Mouse (Mus musculus) adrenal gland, adult 8-10 months (tissue): Measurements from ENCODE around the gene Actg1. TPM values are rescaled to one million over a fixed set of nuclear protein-coding genes. Genes with fewer than 3 reads are reported as not detected.

ENCODE experiments used
- DNase-seq: peaks from one replicate; pipeline ENCODE4 v3.0.0; 2022
- microRNA-seq, 2 experiments: library from miRNA; unstranded; fragments of <30 nt; microRNA quantifications; one replicate each; pipeline ENCODE4 v1.2.0; 2022
- total RNA-seq, 4 experiments: library from RNA; stranded (reverse); gene quantifications; 2 replicates each; pipeline ENCODE4 v1.2.4; 2022

The Actg1 gene
- total RNA-seq, 4 experiments from 2014 or later: 1,100 to 1,474 (median 1,219) TPM

DNA sequence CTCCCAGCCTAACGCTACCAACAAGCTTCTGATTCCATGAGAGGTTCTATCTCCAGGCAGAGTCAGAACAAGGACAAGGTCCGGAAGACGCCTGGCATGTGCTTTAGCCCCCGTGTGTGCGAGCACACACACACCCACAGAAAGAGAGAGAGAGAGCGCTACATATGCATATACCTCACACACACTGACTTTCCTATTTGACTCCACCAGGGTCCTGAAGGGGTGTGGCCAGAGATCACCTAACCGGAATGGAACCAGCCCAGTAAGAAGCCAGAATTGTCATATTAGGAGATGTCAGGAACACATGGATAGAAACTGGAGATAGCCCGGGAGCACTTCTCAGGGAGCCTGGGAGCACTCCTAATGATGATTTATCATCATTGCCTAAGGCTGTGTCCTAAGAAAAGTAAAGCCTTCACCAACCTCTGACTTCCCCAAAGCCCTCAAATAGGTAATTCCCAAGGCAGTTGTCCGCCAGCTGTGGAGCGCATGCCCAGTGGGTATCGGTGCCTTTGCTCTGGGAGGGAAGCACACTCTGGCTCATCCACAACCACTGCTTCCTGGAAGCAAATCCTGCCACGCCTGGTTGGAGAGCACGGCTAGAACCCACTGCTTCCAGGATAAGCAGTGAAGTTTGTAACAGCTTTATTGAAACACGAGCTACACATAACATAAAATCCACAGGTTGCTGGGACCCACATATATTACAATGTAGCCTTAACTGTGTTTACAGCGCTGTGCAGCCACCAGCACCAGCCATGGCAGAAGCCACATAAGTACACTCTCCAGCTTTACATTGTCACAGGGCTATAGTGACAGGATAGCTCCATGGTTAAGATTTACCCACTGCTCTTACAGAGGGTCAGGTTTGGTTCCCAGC, 39.7 kb downstream of the Actg1 start:
- peak; percentile 1 for DNase-seq

DNA sequence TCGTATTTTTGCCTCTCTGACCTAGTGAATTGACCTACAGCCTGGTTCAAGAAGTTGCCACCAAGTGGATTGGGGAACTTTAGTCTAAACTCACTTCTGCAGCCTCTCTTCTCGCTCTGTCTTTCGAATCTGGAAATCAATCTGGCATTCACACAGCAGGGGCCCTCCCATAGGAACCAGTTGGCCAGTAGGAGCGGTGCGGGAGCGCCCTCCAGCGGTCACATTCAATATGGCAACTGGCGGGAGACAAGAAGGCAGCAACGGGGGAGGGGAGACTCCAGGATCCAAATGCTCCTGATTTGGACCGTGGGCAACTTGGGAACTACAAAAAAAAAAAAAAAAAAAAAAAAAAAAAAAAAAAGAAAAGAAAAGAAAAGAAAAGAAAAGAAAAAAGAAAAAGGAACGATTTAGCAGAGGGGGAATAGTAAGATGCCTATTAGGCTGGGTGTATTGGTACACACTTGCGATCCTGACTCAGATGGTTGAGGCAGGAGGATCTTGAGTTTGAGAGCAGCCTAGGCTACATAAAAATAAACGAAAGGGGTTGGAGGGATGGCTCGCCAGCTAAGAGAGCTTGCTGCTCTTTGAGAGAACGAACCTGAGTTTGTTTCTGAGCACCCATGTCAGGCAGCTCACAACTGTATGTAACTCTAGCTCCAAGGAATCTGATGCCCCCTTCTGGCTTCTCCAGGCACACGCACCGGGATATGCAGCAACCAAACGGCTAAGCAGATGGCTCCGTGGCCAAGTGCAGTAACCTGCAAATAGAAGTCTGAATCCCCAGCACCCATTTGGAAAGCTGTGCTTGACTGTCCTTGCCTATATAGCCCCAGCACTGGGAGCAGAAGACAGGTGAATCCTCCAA, 40.5 kb downstream of the Actg1 start:
- DNase-seq: peak; percentile 91

GRCm38 (mm10) chr11:120307132-120307413, 41.3 kb downstream of the Actg1 start:
- peak; percentile 10 for DNase-seq

DNA sequence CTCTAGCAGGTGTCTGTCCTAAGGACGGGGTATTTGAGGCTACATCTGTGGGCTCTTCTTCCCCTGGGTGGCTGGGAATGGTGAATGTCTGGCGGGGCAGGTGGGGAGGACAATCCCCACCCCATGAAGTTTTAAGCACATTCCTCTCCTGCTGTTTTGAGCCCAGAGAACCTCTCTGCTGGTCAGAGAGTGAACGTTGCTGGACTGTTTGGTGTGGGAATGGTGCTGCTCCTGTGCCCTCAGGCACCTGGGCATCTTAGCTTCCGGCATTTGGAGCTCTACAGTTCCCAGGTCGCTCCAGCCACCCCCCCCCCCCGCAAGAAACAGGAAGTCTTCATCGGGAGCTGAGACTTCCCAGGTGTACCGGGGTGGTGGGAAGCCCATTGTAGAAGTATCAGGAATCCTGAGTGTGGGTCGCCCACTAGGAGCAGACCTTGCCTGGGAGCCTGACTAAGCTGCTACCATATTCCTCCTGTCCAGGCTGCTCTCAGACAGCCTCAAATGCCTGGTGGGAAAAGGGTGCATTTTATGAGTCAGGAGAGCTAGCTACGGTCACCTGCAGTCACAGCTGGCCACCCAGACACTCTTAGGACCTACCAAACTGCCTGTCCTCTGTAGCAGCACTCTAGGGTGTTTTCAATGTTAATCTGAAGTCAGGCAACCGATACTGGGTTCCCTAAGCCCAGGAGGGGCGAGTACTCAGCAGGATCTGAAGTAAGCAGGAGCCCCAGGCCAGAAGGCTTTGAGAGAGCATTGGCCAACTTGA, 41.8 kb downstream of the Actg1 start:
- DNase-seq: no peak

GRCm38 (mm10) chr11:120305535-120306365, 42.6 kb downstream of the Actg1 start:
- DNase-seq: no peak

DNA sequence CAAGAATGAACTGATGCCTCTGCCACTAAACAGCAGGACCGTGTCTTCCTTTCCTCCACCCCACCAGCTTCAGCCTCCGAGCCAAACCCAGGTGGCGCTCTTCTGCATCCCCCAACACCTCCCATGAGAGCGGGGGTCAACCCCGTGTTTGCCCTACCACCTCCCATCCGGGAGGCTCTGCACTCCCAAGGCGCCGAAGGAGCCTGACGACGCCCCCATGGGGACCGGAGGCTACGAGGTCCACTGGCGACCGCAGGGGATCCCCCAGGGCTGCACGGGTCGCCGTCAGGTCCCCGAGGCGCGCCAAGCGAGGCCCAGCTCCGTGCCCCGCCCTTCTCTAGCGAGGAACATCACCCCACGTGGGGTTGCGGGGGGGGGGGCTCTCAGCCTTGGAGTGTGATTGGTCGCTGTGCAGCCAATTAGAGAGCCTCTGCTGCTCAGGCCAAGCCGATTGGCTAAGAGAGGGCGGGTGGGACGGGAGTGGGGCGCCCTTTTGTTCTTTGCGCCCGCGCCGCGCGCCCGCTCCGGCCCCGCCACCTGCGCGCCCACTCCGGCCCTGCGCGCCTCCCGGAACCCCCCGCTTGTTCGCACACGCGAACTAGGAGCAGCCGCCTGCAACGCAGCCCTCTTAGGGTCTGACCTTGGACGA, 43.3 kb downstream of the Actg1 start:
- peak; percentile 82 for DNase-seq

DNA sequence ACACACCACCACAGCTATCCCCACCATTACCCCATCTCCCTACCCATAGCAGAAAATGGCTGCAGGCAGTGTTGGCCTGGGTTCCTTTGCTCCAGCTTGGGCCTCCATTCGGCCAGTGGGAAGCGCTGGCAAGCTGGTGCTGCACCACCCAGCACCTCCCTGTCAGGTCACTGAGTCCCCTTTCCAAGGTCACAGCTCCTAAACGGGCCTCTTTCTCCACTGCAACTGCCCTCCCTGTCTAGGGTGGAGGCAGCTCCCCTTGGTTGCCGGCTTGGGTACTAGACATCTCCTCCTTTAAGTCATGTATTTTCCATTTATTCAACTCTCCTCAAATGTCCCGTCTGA, 44.0 kb downstream of the Actg1 start:
- DNase-seq: no peak

DNA sequence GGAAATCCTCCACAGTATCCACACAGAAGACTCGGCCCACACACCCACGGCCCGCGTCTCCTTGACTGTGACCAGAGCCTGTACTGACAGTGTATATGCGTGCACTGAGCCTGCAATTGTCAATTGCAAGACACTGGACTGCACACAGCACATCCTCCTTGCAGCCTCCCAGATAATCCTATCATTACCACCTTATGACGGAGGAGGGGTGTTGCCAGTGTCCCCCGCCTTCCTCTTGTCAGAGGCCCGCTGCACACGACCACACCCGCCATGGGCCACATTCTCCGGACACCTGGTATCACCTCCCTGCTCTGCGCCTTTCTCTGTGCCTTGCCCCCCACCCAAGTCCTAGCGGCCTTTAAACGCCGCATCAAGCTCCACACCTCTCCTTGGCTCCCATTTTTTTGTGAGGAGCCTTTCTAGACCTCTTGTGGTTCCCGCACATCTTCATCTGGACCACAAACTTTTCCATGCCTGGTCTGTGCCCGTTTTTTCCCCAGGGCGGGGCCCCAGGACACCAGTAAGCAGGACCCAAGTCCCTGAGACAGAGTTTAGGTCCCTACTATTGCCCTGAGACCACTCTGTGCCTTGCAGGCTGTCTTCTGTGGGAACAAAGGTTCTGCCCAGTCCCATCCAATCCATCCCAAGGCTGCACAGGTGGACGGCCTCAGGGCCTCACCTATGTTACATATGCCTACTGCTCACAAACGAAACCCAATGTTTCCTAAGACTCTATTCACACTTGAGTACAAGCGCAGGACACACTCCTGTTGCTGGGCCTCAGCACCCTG, 44.6 kb downstream of the Actg1 start:
- DNase-seq: no peak

DNA sequence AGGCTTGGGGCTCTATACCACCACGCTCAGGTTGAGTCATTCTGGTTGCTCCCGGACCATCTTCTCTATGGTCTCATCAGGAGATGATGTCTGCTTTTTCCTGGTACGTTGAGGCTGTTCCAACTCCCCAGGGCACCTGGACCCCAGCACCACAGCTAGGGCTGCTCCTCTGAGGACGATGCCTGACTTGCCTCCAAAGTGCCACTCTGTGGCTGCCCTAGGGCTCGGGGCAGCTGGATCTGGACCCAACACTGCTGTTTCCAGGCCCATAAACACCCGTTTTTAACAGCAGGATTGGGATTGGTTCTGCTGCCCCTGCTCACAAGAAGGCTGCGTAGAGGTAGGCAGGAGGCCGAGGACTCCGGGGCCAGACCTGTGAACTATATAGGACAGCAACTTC, 45.2 kb downstream of the Actg1 start:
- DNase-seq: no peak

- no peak for DNase-seq
Observed at GRCm38 (mm10) chr11:120299484-120299883, 48.9 kb downstream of the Actg1 start.

DNA sequence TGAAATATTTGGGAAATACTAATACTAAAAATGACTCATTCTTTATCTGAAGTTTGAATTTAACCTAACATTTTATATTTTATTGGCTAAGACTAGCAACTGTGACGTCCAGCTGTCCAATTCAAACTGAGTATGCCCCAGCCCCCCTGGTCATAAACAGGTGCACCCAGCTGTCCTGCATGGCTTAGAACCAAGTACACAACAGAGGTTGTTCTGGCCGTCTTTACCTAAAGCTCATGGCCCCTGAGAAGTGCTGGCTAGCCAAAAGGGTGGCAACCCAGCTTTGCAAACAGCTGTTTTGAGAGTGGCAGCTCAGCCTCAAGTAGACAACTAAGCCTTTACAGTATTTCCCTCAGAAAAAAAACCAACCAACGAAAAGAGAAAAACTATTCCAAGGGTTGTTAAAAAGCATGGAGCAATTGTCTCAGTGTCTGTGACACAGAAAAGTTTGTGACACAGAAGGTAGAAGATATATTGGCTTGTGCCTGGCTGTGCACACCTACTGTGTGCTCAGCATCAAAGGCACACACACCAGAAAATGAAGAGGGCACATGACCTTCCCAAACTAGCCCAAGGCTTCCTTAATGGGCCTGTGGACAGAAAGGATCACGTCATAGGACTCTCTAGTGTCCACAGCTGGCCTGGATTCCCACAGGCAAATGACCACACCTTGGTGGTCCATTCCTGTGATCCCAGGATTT, 49.8 kb downstream of the Actg1 start:
- DNase-seq: no peak

DNA sequence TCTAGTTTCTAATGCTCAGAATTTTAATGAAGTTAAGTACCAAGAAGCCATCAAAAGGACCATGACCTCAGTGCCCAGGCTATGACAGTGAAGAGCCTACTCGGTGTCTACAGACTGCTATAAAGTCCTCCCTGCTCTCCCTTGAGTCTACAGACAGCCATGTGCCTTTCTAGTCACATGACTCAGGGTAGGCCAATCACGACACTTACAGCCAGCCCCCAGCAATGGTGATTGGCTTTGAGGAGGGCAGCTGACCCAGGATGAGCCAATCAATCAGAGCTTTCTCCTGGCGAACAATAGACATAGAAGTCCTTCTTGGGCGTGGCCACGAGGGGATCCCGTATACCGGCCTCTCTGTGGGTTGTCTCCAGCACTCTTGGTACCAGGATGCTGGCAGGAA, 50.6 kb downstream of the Actg1 start:
- no peak for DNase-seq

DNA sequence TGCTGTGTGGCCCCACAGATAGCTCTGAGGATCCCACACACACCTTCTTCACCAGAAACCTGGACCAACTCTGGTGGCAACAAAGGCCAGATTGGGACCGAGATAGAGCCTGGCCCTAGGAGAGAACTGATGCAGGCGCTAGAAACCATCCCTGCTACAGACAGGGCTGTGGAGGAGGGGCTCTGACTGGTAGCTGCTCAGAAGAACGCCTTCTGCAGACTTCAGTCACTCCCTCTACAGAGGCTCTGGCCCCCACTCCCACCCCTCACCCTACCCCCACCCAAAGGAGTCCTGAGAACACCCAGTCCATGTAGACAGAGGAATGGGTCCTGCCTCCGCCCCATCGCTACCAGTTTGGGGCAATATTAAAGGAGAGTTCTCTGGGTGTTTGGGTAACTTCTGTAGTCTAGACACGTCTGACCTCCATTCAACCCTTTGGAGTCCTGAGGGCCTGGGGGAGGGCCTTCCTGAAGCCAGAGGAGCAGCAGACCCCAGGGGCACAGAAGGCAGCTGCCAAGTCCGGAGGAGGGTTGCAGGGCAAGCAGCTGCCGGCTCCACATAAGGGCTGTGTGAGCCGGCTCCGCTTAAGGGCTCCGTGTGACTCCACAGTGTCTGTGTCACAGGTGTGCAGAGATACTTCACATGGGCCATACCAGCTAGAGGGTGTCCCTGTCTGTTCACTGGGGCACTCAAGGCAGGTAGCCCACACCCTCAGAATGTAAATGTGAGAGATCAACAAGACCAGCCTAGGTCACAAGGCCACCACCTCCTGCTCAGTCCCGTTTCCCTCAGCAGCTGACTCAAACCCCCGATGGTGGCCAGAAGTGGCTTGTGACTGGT, 51.8 kb downstream of the Actg1 start:
- DNase-seq: no peak

Small RNA genes within 50 kb of the gene (microRNA-seq; reads per million reads assigned to microRNA genes)
- gene Gm23419: 0 reads per million in 2 experiments
- gene Mir6935: 0.53 to 0.84 reads per million in 2 experiments

Other genes with a start within 250 kb of the Actg1 start
- 10 to 100 TPM; 15.2 to 19.1 (median 15.7) TPM for gene Tepsin, start 249.8 kb downstream of the Actg1 start, total RNA-seq
- 10 to 100 TPM; 55.2 to 74.8 (median 64.3) TPM for gene Ndufaf8, start 249.6 kb downstream of the Actg1 start, total RNA-seq
- gene Slc38a10, start 197.2 kb downstream of the Actg1 start, total RNA-seq: 100 to 1,000 TPM; 155 to 215 (median 187) TPM
- 10 to 100 TPM; 16.6 to 24.5 (median 19.5) TPM for gene Bahcc1, start 115.6 kb downstream of the Actg1 start, total RNA-seq
- gene Fscn2, start 13.0 kb upstream of the Actg1 start, total RNA-seq: 1 to 10 TPM in 1 of 4 experiments, under 1 TPM in 2, not detected in 1; 0.16 to 1.2 (median 0.42) TPM
- 10 to 100 TPM; 18.4 to 39.6 (median 33.4) TPM for gene Faap100, start 30.2 kb upstream of the Actg1 start, total RNA-seq
- 100 to 1,000 TPM in 2 of 4 experiments, 10 to 100 TPM in 2; 89.1 to 108 (median 99.5) TPM for gene Nploc4, start 89.2 kb upstream of the Actg1 start, total RNA-seq
- 1 to 10 TPM in 2 of 4 experiments, not detected in 2; 2.8 to 6.6 TPM for gene Tspan10, start 94.1 kb upstream of the Actg1 start, total RNA-seq
- gene Pde6g, start 105.0 kb upstream of the Actg1 start, total RNA-seq: under 1 TPM; 0.16 to 0.49 (median 0.33) TPM
- gene Oxld1, start 109.5 kb upstream of the Actg1 start, total RNA-seq: 10 to 100 TPM; 25.6 to 34.1 (median 32.2) TPM
- gene Ccdc137, start 109.6 kb upstream of the Actg1 start, total RNA-seq: 10 to 100 TPM; 24.2 to 33.4 (median 29.4) TPM
- gene Arl16, start 119.1 kb upstream of the Actg1 start, total RNA-seq: 10 to 100 TPM; 22.8 to 38.7 (median 29.5) TPM
- 10 to 100 TPM; 77.6 to 95.8 (median 90.1) TPM for gene Mrpl12, start 136.1 kb upstream of the Actg1 start, total RNA-seq
- gene Slc25a10, start 143.3 kb upstream of the Actg1 start, total RNA-seq: 100 to 1,000 TPM; 121 to 174 (median 163) TPM
- 1 to 10 TPM in 3 of 4 experiments, under 1 TPM in 1; 0.87 to 4.0 (median 2.3) TPM for gene Gcgr, start 182.2 kb upstream of the Actg1 start, total RNA-seq
- gene Mcrip1, start 201.2 kb upstream of the Actg1 start, total RNA-seq: 10 to 100 TPM; 62.9 to 67.8 (median 65.3) TPM
- 1 to 10 TPM in 3 of 4 experiments, under 1 TPM in 1; 0.78 to 2.8 (median 1.2) TPM for gene Ppp1r27, start 202.6 kb upstream of the Actg1 start, total RNA-seq
- 100 to 1,000 TPM; 439 to 580 (median 550) TPM for gene P4hb, start 224.7 kb upstream of the Actg1 start, total RNA-seq
- gene Arhgdia, start 233.1 kb upstream of the Actg1 start, total RNA-seq: 100 to 1,000 TPM; 356 to 389 (median 365) TPM
- gene Alyref, start 249.8 kb upstream of the Actg1 start, total RNA-seq: 100 to 1,000 TPM in 1 of 4 experiments, 10 to 100 TPM in 3; 52.1 to 102 (median 72.7) TPM
- 100 to 1,000 TPM in 2 of 4 experiments, 10 to 100 TPM in 2; 90.3 to 112 (median 98.6) TPM for gene Anapc11, start 249.9 kb upstream of the Actg1 start, total RNA-seq